Mouse (Mus musculus) testis, adult 2 months (tissue): ENCODE measurements around the gene Fam181b. TPM values are rescaled to one million over a fixed set of nuclear protein-coding genes. Genes with fewer than 3 reads are reported as not detected.

Source experiments
- H3K27ac ChIP-seq: fragments of 200-500 bp; 2 replicates; pipeline ENCODE4 v1.5.1; 2012; ENCODE audit warnings: low read depth, low read length; ENCODE audit not compliant: control insufficient read depth, insufficient read depth
- H3K27me3 ChIP-seq: fragments of 200-500 bp; 2 replicates; pipeline ENCODE4 v1.6.1; 2012; ENCODE audit warnings: mild to moderate bottlenecking, low read length, moderate library complexity; ENCODE audit not compliant: control insufficient read depth, insufficient read depth
- H3K36me3 ChIP-seq: fragments of 200-500 bp; 2 replicates; pipeline ENCODE4 v1.6.1; 2012; ENCODE audit warnings: mild to moderate bottlenecking, low read length; ENCODE audit not compliant: control insufficient read depth, insufficient read depth
- H3K4me1 ChIP-seq: fragments of 200-500 bp; 2 replicates; pipeline ENCODE4 v1.6.1; 2012; ENCODE audit warnings: low read length; ENCODE audit not compliant: control insufficient read depth, insufficient read depth
- H3K4me3 ChIP-seq: fragments of 200-500 bp; 2 replicates; pipeline ENCODE4 v1.5.1; 2012; ENCODE audit warnings: low read depth, mild to moderate bottlenecking, low read length, moderate library complexity, mixed read lengths; ENCODE audit not compliant: control insufficient read depth
- CTCF ChIP-seq: fragments of 200-500 bp; IDR thresholded peaks from 2 replicates; pipeline ENCODE4 v1.5.1; 2012; ENCODE audit warnings: low read depth, mild to moderate bottlenecking, inconsistent platforms, low read length, moderate library complexity; ENCODE audit not compliant: control insufficient read depth, insufficient read depth, insufficient replicate concordance
- POLR2A ChIP-seq: fragments of 200-500 bp; IDR thresholded peaks from 2 replicates; pipeline ENCODE4 v1.6.1; 2012; ENCODE audit warnings: low read depth, mild to moderate bottlenecking, inconsistent platforms, low read length, moderate library complexity; ENCODE audit not compliant: control insufficient read depth
- polyA plus RNA-seq: library from polyadenylated mRNA; depleted of rRNA; stranded (reverse); fragments of >200 nt; gene quantifications from 2 replicates; pipeline ENCODE4 v1.2.3, GENCODE M21; 2012

Gene Fam181b
- polyA plus RNA-seq, 1 experiment = 0.31 TPM

DNA sequence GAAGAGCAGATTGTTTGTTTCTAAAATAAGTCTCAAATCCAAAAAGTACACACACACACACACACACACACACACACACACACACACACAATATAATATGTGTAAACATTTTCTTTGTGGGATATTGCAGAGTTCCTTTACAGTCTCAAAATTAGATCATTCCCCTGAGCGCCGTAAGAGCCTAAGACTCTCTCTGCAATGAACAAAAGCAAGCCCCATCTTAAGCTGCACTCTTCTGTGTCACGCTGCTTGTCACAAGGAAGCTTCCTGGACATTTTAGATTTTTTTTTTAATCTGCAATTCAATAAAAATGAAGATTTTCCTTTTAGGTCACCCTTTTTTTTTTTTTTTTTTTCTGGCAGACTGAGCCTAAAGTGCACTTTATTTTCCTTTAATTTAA lies 17.9 kb upstream of the Fam181b start:
- H3K4me1 ChIP-seq = no peaks in the 10 kb centered on the region
- H3K27ac ChIP-seq = no peak overlapping the region
- H3K4me3 ChIP-seq = no peak overlapping the region
- no peak for TF ChIP-seq CTCF
- TF ChIP-seq POLR2A = no peak
- no peaks in the 10 kb centered on the region for H3K36me3 ChIP-seq
- H3K27me3 ChIP-seq = no peaks in the 10 kb centered on the region

DNA sequence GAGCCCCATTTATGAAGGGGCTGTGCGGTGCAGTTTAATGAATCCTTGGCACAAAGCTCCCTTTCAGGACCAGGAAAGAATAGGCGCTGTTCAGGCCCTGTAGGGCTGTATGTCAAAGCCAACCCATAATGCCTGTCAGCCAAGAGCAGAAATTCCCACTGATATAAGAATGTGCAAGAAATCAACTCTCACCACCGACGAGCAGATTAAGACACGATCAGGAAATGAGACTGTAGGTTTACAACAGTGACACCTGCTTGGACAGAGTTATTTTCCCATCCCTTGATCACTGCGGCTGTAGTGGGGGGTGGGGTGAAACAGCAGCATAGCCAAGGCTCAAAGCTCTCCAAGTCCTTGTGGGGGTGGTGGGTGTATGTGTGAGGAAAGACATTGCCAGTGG lies 17.5 kb upstream of the Fam181b start:
- no peaks in the 10 kb centered on the region for H3K27me3 ChIP-seq
- no peak overlapping the region for H3K27ac ChIP-seq
- TF ChIP-seq CTCF (no peak), POLR2A (no peak)
- H3K36me3 ChIP-seq = no peaks in the 10 kb centered on the region
- no peak overlapping the region for H3K4me3 ChIP-seq
- no peaks in the 10 kb centered on the region for H3K4me1 ChIP-seq

DNA sequence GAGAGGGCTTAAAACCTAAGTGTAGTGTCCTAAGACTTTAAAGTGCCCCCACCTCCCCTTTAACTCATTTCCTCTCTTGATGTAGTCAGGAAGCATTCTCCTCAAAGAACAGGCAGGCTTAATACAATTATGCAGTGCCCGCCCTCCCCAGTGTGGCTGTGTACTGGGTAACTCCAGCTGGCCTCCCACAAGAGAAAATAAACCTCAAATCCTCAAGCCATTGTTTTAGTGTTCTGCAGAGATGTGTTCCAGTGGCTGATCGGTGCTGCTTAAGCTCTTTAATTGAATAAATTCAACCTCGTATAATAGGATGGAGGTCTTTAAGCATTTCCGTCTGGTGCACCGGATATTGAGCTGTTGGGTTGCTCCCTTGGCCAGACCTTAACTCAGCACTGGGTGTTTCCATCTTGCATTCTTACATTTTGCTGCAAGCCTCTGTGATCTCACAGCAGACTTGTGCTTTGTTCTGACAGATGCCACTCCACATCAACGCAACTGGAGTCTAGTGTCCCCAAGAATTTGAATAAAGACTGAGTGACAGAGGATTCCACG lies 12.1 kb upstream of the Fam181b start:
- Histone ChIP-seq H3K4me1 (no peaks in the 10 kb centered on the region), H3K27ac (no peak overlapping the region), H3K27me3 (no peaks in the 10 kb centered on the region), H3K4me3 (no peak overlapping the region), H3K36me3 (no peaks in the 10 kb centered on the region)
- TF ChIP-seq POLR2A = no peak
- no peak for TF ChIP-seq CTCF

DNA sequence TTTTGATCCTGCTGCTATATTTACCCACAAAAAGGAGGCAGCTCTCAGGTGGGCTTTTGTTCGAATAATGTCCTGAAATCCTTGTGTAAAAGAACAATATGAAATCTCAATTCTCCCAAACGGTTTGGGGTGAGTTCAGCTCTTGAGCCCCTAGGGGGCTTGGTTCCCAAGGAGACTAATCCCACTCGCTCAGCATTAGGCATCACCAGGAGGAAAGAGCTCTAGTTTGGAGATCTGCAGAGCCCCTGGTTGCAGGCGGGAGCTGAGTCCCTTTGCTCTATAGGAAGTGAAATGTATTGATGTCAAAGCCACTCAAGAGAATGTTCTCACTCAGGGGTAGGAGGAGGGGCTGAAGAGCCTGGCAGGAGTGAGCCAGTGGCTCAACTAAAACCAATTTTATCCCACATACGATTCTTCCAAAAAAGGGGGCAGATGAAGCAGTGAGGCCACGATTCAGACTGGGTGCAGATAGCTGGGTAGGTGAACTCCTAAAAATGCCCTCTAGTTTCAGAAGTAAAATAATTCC lies 3.2 kb upstream of the Fam181b start:
- Histone ChIP-seq H3K4me1 (peaks cover 16% of the 10 kb centered on the region), H3K36me3 (no peaks in the 10 kb centered on the region), H3K27ac (no peak overlapping the region), H3K27me3 (peaks cover 2% of the 10 kb centered on the region), H3K4me3 (no peak overlapping the region)
- TF ChIP-seq CTCF = no peak
- no peak for TF ChIP-seq POLR2A

DNA sequence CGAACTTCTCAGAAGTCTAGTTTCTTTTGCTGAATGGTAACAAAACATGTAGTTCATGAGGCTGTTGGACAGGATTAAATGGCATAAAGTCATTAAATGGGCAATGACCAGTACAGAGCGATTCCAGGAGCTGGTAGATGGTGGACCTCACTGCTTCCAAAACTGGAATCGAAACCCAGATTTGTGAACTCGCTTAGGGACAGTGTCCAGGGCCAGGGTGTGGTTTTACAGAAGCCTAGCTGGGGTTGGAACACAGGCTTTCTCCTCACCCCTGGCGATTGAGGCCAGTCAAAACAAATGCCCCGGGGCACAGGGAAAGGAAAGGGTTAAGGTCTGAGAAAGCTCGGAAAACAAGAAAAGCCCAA lies 263 bp upstream of the Fam181b start:
- Histone ChIP-seq H3K4me1 (peaks cover 16% of the 10 kb centered on the region), H3K27ac (no peak overlapping the region), H3K27me3 (peaks cover 2% of the 10 kb centered on the region), H3K36me3 (no peaks in the 10 kb centered on the region), H3K4me3 (peak overlapping the region; percentile 84)
- no peak for TF ChIP-seq POLR2A
- no peak for TF ChIP-seq CTCF

DNA sequence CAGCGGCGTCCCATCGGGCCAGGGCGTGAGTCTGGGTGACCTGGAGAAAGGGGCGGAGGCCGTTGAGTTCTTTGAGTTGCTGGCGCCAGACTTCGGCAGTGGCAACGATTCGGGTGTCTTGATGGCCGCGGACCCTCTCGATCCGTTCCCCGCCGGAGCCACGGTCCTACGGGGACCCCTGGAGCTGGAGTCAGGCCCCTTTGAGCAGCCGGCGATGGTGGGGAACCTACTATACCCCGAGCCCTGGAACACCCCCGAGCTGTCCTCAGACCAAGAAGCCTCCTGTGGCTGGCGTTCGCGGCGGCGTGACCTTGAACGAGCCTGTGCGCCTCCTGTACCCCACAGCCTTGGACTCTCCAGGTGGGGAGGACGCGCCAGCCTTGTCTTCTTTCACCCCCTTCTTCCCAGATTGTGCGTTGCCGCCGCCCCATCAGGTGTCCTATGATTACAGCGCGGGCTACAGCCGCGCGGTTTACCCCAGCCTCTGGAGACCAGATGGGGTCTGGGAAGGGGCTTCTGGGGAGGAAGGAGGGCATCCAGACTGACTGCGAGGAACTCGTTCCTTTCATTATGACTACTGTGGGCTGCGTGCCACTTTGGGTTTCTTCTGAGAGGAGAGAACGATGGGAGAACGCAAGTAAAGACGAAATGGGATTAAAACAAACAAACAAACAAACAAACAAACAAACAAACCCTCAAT lies 1.2 kb downstream of the Fam181b start:
- H3K27ac ChIP-seq = no peak overlapping the region
- peaks cover 2% of the 10 kb centered on the region for H3K27me3 ChIP-seq
- no peak for TF ChIP-seq CTCF
- no peak for TF ChIP-seq POLR2A
- peaks cover 16% of the 10 kb centered on the region for H3K4me1 ChIP-seq
- H3K4me3 ChIP-seq = peak overlapping the region; percentile 84
- H3K36me3 ChIP-seq = no peaks in the 10 kb centered on the region

DNA sequence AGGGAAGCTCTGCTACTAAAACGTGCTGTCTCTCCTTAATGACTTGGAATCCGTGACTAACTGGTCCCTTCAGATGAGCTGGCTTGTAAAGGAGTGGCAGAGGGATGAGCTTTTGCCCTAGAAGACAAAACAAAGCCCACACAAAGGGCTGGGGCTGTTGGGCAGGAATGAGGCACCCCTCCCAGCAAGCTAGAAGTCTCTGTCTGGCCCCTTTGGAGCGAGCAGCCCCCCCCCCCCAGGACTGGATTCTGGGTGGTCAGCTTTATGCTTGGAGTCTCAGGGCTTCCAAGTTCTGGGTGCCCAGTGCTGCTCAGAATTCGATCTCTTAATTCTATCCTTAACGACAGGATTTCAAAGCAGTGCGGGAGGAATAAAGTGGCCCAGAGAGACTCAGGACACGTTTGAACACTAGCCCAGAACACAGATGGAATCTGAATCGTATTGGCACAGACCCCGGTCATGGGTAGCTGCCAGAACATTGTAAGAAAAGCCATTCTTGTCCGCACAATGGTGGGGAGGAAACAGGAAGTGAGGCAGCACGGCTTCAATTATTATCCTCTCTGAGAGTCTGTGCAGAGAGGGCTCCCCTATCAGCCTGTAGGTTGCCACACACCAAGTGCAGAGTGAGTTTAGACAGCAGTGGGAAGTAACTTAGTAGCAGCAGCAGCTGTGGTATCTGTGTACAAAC lies 13.8 kb downstream of the Fam181b start:
- Histone ChIP-seq H3K27ac (peak overlapping the region; percentile 72), H3K36me3 (no peaks in the 10 kb centered on the region), H3K4me3 (peak overlapping the region; percentile 87), H3K27me3 (no peaks in the 10 kb centered on the region), H3K4me1 (peaks cover 9% of the 10 kb centered on the region)
- TF ChIP-seq POLR2A (no peak), CTCF (no peak)

DNA sequence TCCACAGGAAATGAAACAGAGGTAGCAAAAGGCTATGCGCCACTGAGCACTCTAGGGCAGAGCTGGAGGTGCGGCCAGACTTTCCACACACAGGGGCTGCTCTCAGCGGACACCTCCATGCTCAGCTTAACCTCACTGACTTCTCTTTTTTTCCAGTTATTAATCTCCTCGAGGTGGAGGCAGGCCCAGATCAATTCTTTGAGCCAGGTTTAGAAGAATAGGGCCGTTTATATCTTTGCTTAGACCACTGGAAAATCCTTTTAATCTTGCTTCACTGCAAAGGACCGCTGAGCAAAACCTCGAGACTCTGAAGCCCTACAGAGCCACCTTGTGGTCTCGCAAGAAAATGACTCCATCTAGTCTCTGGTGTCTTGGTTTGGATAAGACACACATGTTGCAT lies 15.8 kb downstream of the Fam181b start:
- no peaks in the 10 kb centered on the region for H3K36me3 ChIP-seq
- TF ChIP-seq POLR2A (no peak), CTCF (no peak)
- no peaks in the 10 kb centered on the region for H3K27me3 ChIP-seq
- H3K4me3 ChIP-seq = peak overlapping the region; percentile 63
- peaks cover 9% of the 10 kb centered on the region for H3K4me1 ChIP-seq
- no peak overlapping the region for H3K27ac ChIP-seq
